Mouse (Mus musculus): ENCODE results near the gene Phb2.
A peak's percentile ranks its signal among the peaks of the same experiment; 100 is the strongest.
"Not testable (repeated sequence)": the region's sequence is repeated elsewhere in the genome, so short reads cannot be mapped to it uniquely, and the experiment has no call there.

The Phb2 gene

DNA sequence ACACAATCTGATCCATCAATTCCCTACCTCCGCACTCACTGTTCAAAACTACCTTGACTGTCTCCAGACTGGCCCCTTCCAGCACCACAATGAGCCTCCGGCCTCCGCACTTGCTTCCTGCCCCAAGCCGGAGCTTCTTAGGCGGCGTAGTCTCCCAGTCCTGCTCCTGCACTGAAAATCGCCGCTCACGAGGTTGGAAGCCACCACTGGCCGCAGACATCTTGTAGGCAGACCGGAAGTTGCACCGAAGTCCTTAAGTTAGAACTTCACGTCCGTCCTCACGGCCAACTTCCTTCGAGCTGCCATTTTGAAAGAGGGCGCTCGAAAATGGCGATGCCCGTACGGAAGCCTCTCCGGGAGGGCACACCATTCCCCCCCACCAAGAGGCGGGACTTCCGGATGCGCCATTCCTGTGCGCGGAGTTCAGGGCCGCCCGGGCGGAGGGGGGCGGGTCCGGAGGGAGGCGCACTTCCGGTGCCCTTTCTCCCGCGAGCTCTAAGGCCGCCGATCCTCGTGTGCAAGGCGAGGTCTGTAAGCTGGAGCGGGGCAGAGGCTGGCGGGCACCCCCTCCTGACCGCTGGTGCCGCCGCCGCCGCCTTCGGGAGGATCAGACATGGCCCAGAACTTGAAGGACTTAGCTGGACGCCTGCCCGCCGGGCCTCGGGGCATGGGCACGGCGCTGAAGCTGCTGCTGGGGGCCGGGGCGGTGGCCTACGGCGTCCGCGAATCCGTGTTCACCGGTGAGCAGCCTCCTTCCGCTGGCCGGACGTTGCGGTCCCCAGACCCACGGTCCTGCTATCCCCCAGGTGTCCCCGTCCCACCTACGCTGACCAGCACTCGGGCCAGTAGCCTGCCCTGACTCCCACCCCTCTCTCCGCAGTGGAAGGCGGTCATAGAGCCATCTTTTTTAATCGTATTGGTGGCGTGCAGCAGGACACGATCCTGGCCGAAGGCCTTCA, at the start of gene Phb2, which contains the start of gene Emg1:
Gene Phb2, plus strand, starts transcription at position 513 of the 959 bp plus-strand sequence.
Gene Emg1, minus strand, starts transcription at position 355 of the 959 bp plus-strand sequence.
- DNase-seq, result peak; percentile 99

DNA sequence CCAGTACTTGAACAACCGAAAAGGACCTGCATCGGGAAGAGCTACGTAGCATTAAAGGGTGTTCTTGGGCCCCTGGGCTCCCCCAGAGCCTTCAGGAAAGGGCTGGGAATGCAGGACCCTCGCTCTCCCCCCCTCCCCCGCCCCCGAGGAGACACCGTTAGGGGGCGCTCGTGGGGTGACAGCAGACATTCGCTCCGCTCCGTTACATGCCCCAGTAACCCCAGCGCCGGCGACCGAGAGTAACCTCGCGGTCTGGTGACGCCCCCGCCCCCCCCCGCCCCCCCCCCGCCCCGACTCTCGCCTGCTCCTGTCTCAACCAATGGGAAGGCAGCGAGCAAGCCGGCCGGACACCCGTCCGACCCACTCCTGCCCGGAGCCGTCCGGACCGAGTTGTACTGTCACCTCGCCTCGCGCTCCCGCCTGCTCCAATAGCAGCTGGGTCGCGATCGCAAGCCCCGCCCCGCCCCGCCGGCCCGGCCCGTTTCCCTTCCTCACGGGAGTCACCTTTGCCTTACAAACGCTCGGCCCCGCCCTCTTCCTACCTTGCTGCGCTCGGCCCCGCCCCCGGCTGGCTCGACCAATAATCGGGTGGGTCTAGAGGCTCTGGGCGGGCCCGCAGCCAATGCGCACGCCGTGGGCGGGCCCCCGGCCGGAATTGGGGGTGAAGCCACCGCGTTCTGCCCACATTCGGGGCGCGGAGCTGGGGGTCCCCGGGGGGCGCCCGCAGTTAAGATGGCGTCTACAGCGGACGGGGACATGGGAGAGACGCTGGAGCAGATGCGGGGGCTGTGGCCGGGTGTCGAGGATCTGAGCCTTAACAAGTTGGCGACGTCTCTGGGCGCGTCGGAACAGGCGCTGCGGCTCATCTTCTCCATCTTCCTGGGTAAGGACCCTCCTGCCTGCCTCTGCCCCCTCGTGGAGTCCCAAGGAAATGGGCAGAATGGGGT, 49.4 kb upstream of the Phb2 start, which contains the start of gene Lpcat3:
Gene Lpcat3, plus strand, starts transcription at position 551 of the 947 bp plus-strand sequence.
- peak; percentile 99 to 100 for DNase-seq

DNA sequence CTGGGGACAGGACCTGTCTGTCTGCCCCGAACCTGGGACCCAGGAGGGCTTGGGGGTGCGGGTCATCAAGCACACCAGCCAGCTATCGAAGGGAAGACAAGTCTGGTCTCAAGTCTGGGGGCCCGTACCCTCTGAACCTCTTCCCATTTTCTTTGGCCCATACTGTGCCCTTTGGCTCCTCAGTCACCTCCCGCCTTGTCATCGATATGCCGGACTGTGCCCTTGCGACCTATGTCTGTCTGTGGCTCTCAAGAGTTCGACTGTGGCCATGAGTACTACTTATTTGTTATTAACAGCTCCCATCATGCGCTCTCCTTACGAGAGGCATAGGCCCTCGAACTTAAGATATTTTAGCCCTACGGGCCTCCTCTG, 48.7 kb upstream of the Phb2 start:
- no peak for DNase-seq

DNA sequence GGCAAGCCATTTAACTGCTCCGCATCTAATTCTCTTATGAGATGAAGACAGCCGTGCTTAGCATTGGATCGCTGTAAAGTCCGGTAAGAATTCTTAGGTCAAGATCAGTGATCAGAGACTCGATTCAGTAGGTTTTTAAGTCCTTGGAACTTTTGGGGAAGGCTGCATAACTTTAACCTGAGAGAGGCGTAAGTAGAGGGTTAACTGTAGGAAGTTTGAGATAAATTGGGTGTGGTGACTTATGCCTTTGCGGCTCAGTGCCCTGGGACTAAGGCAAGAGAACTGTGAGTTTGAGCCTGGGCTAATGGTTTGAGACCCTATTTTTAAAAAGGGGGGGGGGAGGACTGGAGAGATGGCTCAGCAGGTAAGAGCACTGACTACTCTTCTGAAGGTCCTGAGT, 47.9 kb upstream of the Phb2 start:
- no peak for DNase-seq

DNA sequence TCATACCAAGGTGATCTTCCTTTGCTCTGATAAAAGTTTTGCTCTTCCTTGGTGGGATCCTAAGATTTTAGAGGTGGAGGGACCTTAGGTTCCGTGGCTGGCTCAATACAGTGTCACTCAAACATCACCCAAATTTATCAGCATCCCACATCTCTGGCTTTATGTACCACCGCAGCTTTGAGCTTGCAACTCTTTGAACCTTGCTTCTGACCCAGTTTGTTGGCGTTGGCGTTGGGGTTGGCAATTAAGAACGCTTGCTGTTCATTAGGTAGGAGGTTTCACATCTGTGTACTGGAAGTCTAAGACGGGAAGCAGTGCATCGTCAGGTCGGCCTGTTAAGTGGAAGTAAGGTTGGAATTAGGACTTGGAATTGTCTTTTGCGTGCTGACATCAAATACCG, 47.1 kb upstream of the Phb2 start:
- DNase-seq, result no peak

DNA sequence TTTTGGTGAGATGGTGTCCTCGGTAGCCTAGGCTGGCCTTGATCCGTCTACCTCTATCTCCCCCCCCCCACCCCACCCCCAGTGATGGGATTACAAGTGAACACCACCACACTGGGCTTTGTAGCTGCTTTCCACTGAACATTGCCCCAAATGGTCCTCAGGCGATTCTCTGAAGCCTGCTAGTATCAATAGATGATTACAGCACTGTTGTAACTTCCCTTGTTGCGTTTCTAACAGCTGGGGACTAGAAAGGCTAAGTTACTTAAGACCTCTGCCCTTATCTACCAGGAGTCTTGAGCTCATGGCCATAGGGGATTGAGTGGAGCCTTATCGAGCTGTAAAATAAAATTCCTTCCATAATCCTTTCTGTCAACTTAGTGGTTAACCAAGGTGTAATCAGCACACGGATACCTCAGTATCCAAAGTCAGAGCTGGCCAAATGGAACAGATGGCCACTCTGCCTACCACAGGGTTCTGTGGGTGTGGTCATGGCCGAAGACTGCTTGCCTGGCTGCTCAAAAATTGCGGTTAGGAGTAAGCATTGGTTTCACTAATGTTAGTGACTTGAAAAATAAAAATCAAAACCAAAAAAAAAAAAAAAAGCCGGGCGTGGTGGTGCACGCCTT, 42.8 kb upstream of the Phb2 start:
- no peak for DNase-seq

DNA sequence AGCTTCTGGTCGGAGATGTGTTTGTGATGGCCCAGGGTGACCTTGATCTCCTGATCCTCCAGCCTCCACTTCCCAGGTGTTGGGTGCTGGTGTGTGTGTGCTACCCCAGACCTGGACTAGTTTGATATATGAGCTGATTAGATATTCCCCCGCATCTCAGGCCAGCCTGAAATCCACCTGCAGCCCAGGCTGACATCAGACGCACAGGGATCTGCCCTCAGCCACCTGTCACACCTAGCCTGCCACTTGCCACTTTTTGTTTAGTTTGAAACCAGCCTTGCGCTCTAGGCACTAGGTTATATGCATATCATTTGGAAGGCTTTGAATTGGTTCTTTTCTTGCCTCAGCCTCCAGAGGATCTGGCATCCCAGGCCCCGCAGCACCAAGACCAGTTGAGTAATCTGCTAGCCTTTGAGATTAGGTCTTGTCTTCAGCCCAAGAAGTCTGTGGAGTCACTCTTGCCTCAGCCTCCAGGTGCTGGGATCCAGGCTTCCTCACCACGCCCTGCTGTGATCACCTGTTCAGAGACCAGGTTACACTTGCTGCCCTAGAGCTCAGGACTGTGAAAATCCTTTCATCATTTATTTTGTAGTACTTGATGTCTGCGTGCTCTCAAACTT, 41.7 kb upstream of the Phb2 start:
- DNase-seq, result no peak

DNA sequence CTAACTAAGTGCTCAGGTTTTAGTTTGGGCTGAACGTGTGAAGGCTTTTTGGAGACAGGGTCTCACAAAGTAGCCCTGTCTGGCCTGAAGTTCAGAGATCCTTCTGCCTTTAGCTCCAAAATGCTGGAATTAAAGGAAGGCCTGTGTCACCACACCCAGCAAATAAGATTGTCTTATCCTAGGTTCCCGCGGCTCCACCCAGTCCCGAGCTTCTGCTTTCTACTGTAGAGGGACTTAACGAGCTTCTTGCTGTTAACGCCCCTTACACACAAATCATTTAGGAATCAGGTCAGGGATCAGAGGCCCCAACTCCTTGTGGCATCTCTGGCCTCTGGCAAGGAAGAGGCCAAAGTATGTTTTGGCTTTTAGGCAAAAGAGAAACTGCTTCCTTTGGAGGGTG, 40.0 kb upstream of the Phb2 start:
- DNase-seq, result no peak

DNA sequence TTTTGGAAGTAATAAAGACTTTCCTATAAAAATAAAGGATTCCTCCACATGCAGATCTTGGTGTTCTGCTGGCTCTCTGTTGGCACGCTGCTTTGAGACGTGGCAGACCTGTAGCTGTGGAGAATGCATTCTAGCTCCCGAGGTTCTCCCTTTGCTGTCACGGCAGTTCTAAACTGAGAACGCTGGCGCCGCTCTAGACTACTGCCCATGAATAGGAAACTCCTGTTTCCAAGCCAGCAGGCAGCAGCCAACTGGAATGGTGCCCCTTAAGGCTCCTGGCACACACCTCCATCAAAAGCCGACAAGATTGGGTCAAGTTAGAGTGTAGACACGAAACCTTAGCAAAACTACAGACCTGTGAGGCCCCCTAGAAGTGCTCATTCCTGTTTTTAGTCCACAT, 38.5 kb upstream of the Phb2 start:
- DNase-seq, result no peak

DNA sequence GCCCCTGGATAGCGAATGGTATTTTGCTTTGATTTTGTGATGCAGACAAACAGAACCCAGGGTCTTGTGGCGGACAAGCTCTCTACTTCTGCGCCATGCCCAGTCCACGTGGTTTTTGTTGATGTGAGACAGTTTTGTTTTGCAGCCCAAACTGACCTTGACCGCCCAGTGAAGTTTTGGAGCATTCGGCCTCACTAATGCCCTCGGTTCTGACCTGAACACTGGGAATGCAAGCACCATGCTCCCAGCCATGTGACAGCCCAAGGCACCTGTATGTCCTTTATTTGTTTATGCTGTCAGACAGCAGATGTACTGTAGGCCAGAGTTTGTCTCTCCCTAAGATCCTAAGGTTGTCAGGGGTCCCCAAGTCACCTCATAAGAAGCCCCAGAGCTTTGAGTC, 37.5 kb upstream of the Phb2 start:
- no peak for DNase-seq

DNA sequence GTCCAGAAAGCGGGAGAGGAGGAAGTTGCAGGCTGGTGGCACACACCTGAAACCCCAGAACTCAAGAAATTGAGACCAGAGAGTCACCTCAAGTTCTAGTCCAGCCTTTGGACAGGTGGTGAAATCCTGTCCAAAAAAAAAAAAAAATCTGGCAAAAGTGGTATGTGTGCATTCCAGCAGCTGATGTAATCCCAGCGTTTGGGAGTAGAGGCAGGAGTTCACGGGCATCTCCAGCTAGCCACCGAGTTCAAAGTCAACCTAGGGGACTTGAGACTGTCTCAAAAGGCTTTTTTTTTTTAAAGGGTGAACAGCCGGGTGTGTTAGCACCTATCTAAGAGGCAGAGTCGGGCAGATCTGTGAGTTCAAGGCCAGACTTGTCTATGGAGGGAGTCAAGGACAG, 36.0 kb upstream of the Phb2 start:
- no peak for DNase-seq

DNA sequence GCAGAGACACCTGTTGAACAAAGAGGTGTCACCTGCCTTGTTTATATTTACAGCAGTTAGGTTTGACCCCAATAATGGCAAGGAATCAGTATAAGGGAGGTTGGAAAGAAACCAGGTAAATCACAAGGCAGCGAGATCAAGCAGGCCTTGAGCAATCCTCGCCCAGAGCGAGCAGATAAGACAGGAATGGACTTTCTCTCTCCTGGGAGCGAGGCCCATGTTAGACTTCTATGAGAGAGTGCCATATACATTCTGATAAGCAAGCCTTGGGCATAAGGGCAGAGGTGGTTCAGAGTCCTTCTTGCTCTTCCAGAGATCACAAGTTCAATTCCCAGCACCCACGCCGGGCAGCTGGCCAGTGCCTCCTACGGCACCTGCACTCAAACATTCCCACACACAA, 33.4 kb upstream of the Phb2 start:
- no peak for DNase-seq

DNA sequence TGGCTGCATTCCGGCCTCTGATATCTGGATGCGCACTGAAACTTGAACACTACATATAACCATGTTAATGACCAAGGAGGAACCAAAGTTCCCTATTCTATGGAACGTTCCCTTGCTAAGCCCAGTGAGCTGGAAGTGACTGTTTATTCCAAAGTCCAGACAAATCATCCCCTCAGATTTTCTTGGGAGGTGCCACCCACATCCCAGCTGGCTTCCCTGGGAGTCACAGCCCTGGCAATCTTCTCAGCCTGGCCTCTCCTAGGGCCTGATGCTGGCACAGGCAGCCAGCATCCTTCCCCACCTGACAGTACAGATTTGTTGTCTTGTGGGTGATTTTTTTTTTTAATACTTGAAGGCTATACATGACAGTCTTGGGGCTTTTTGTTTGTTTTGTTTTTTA, 32.6 kb upstream of the Phb2 start:
- DNase-seq, result no peak

DNA sequence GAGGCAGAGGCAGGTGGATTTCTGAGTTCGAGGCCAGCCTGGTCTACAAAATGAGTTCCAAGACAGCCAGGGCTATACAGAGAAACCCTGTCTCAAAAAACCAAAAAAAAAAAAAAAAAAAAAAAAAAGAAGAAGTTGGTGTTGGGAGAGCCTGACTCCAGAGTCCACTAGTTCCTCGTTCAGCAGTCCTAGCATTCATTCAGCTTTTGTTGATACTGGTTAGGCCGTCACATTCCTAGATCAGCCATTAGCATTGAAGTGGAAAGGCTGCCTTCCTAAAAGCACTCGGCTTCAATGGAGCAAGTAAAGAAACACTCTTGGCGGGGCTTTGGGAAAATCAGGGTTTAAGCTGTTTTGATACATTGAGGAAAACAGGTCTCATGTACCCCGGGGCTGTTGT, 29.8 kb upstream of the Phb2 start:
- DNase-seq, result not testable (repeated sequence)

DNA sequence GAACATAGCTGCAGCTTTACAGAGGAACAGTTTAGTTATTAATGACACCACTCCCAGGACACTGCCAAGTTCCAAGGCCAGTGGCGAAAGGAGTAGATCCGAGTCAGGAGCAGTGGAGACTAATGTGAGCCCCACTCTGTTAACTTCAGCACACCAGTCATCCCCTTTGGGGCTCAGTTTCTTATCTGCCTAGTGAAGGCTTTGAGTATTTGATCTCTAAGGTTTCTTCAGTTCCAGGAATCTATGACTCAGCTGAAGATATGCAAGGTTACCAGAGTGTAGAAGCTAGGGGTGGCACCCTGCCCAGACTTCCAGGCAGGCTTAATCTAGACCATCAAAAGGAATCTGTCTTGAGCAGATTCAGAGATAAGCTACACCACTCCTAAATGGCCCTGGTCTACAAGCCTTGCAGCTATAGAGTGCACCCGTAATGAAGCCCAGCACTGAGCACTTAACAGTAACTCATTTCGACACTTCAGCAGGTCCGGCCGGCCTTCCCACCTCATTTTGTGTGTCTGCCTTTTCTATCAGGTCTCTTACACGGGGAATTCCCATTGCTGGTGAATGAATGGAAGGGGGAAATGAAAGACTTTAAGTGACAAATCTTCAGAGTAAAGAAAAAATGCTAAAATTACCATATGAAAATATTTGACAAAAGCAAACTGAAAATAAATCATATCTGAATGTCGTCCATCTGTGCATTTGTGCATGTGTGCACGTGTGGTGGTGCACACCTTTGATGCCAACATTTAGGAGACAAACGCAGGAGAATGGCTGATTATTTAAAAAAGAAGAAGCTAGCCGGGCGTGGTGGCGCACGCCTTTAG, 28.3 kb upstream of the Phb2 start:
- no peak for DNase-seq

DNA sequence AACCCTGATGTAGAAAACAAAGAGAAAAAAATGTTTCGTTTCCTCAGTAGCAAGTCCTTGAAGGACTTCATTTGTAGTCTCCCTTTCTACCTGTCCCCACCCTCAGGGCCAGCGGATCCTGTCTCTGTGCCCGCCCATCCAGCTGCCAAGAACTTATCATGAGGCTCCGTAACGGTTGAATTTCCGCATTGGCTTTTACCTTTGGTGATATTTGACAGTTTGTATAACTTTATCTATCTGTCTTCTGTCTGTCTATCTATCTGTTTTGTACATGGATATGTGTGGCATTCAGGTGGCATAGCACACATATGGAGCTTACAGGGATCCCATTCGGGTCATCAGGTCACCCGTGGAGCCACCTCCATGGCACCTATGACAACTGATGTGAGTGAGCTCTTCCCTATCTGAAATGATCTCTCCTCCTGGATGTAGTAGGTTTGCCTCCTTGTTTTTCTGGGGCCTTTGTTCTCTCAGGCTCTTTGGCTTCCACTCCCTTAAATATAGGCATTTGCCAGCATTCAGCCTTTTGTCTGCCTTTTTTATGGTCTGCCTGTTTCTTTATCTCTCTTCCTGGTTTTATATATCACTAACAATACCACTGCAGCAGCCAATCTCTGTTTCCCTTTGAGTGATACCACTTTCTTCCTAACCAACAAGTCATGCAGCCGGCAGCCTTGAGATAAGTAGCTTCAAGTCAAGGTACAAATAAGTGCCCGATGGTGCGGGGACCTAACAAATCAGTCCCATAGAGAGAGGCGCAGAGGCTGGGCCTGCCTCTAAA, 26.3 kb upstream of the Phb2 start:
- DNase-seq, result no peak

DNA sequence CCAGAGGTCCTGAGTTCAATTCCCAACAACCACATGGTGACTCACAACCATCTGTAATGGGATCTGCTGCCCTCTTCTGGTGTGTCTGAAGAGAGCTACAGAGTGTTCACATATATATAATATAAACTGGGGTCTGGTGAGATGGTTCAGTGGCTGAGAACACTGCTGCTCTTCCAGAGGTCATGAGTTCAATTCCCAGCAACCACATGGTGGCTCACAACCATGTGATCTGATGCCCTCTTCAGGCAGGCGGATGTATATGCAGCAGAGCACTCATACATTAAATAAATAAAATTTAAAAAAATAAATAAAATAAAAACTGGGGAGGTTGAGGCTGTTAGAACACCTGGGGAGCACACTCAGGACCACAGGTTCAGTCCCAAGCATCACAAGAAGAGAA, 25.5 kb upstream of the Phb2 start:
- DNase-seq, result not testable (repeated sequence)

DNA sequence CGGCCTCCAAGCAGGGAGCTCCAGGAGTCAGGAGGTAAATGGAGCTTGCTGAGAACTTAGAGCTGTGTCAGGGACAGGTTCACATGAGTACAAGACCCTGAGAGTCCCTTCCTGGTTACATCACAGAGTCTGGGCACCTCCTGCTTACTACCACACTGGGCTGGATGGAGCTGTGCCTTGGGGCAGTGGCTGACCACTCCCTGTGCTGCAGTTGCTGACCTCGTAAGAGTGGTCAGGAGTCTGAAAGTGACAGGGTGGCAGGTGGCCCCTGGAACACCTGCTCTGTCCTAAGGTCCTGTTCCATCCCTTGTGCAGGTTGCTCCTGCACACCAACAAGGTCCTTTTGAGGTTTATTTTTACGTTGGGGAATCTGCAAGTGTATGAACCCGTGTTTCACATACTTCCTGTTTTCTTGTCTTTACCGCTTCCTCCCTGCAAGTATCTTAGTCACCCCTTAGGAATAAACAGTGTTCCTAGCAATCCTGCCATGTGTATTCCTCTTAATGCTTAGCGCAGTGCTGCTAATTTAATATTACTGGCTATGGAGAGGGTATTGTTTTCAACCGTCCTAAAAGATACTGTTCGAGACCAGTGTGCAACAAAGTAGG, 23.9 kb upstream of the Phb2 start:
- DNase-seq, result no peak

DNA sequence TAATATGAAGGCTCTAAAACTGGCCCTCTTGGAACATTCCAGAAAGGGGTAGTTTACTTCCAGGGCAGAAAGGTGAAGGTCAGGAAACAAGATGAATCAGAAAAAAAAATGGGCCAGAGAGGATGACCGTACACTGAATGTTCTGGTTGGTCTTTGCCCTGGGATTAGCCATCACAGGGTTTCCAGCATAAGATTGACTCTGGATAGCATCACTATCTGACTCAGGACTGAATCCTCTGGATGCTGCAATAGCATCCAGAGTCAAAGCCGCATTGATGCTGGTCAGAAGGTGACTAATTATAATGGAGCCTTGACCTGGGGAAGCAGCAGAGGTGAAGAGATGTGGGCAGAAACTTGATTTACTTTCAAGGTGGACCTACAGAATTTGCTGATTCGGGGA, 23.1 kb upstream of the Phb2 start:
- DNase-seq, result no peak

DNA sequence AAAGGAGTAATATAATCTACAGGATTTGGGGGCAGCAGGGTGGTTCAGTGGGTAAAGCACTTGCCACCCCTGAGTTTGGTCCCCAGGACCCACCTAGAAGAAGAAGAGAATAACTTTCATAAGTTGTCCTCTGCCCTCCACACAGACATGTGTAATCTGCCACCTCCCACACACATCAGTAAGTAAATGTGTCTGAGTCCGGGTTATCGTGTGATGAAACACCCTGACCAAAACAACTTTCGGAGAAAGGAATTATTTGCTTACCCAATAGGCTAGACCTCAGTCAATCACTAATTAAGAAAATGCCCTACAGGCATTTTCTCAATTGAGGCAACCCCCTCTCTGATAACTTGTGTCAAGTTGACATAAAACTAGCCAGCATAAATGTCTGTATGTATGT, 21.6 kb upstream of the Phb2 start:
- DNase-seq, result no peak

Data from B cell, adult 2 months (primary cell).